Mouse (Mus musculus) brain, embryonic 14.5 days (tissue): Measurements from ENCODE around the gene Irx4.

Experiments used
- CTCF ChIP-seq: fragments of 200-500 bp; IDR thresholded peaks from 2 replicates; pipeline ENCODE4 v1.5.1; 2012; ENCODE audit warnings: inconsistent platforms, mild to moderate bottlenecking, moderate library complexity, borderline replicate concordance; ENCODE audit not compliant: insufficient read depth, insufficient read length; ENCODE audit errors: extremely low read depth
- POLR2A ChIP-seq: fragments of 200-500 bp; IDR thresholded peaks from 2 replicates; pipeline ENCODE4 v1.6.1; 2012; ENCODE audit warnings: mild to moderate bottlenecking, inconsistent platforms, borderline replicate concordance; ENCODE audit not compliant: poor library complexity, insufficient read depth, insufficient read length, severe bottlenecking; ENCODE audit errors: extremely low read depth

- TF ChIP-seq CTCF (no peak), POLR2A (no peak)
These were observed 514 bp upstream of the Irx4 start for GRCm38 (mm10) chr13:73259577-73260353.
